Mouse (Mus musculus): ENCODE measurements around the gene Gga3. TPM values are rescaled to one million over a fixed set of nuclear protein-coding genes. Genes with fewer than 3 reads are reported as not detected.
"Not testable (repeated sequence)": the region's sequence is repeated elsewhere in the genome, so short reads cannot be mapped to it uniquely, and the experiment has no call there.

Gga3 gene
- 17.4 and 18.8 TPM in 2 replicates for polyA plus RNA-seq (2015; fragmentation: Nextera tagmentation; extraction: Ambion mirVana)

DNA sequence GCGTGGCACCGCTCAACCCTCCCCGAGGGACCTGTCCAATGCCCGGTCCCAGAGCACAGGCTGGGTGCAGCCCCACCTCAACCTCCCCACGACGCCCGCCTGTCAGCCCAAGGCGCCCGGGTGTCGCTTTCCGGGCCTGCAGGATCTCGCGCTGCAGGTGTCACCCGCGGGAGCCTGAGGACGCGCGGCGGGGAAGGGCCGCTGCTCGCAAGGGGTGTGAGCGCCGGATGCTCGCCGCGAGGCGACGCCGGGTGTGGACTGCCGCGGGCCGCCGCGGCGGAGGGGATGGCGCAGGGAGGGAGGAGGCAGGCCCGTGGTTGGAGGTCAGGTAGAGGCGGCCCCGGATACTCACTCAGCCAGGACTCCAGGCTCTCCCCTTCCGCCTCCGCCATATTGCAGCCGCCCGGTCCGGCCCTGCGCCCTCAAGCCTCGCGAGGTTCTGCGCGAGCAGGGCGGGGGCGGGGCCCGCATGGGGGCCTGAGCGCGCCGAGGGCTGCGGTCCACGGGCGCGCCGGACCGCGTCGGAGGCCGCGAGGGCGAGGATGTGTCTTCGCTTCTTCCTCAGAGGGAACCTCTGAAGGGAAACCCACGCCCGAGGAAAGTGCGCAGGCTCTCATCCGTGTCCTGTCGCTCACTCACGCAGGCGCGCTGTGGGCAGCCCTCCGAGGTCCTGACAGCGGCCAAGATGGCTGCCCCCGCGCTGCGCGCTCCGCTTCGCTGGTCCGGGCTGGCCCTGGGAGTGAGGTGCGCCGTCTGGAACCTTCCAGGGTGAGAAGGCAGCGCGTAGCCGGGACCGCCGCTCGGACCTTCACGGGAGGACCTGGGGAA, at the start of gene Gga3, which contains the start of gene Mrps7:
Gga3 (minus strand) TSS at position 576 of the 828 bp plus-strand sequence.
Mrps7 (plus strand) TSS at position 450 of the 828 bp plus-strand sequence.
- H3K27ac ChIP-seq (ENCODE audit: low read length), result peak within 1 kb of the TSS; percentile 90
- peaks cover 9% of the 10 kb centered on the region for H3K36me3 ChIP-seq (ENCODE audit: control insufficient read depth, insufficient read depth, low read length)
- H3K4me3 ChIP-seq (replicated peaks; ENCODE audit: low read length), result peak within 1 kb of the TSS; percentile 98
- peaks cover 24% of the 10 kb centered on the region for H3K4me1 ChIP-seq (ENCODE audit: control insufficient read depth, insufficient read depth, low read length)
- H3K9me3 ChIP-seq (replicated peaks; ENCODE audit: control insufficient read depth, low read length), result no peaks in the 10 kb centered on the region
- WGBS, result under 1% methylated on average over 90 of the region's 93 CpGs
- peak within 1 kb of the TSS; percentile 97 for H3K9ac ChIP-seq (ENCODE audit: low read length)
- H3K27me3 ChIP-seq (ENCODE audit: control insufficient read depth, insufficient read depth, low read length), result no peaks in the 10 kb centered on the region
- ATAC-seq (ENCODE audit: insufficient read depth, low FRiP score), result peak; percentile 97
- peak within 1 kb of the TSS; percentile 91 for H3K4me2 ChIP-seq (ENCODE audit: low read depth, low read length)

DNA sequence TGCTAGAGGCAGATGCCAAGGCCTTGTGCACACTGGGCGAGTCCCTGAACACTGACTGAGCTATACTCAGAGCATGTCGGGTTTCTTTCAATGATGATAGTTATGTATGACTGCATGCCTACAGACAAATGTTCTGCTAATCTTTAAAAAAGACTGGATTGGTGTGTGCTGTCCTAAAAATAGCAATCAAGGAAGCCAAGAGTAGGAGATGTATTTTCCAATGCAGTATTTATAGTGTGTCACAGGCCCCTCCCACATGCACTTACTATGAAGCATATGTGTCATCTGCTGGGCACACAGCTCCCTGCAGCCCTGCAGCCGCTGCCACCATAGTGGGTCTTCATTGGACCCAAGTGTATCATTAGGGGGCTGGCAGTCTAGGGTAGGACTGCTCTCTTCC, 49.3 kb upstream of the Gga3 start:
- no peaks in the 10 kb centered on the region for H3K4me1 ChIP-seq (ENCODE audit: control insufficient read depth, insufficient read depth, low read length)
- H3K27me3 ChIP-seq (ENCODE audit: control insufficient read depth, insufficient read depth, low read length), result no peaks in the 10 kb centered on the region
- WGBS, result 82% methylated on average over 3 of the region's 3 CpGs
- no peak overlapping the region for H3K27ac ChIP-seq (ENCODE audit: low read length)
- ATAC-seq (ENCODE audit: insufficient read depth, low FRiP score), result no peak
- H3K36me3 ChIP-seq (ENCODE audit: control insufficient read depth, insufficient read depth, low read length), result no peaks in the 10 kb centered on the region
- H3K9ac ChIP-seq (ENCODE audit: low read length), result no peak overlapping the region
- no peaks in the 10 kb centered on the region for H3K9me3 ChIP-seq (replicated peaks; ENCODE audit: control insufficient read depth, low read length)
- H3K4me2 ChIP-seq (ENCODE audit: low read depth, low read length), result no peak overlapping the region
- no peak overlapping the region for H3K4me3 ChIP-seq (replicated peaks; ENCODE audit: low read length)

DNA sequence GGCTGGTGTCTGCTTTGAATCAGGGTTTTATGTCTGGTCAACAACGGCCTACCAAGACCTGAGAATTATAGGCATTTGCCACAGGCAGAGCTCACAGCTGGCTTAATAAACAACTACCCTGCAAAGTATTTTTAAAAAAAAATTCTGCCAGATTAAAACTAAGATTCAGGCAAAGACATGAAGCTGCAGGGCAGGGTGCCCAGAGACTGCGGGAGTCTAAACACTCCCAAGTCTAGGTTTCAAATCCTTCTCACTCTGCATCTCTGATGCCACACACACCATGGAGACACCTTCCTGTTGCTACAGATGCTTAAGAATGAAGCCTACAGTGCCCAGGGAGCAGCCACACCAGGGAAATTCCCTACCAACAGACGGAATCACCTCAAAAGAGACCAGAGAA, 47.8 kb upstream of the Gga3 start:
- no peak overlapping the region for H3K9ac ChIP-seq (ENCODE audit: low read length)
- H3K9me3 ChIP-seq (replicated peaks; ENCODE audit: control insufficient read depth, low read length), result no peaks in the 10 kb centered on the region
- no peaks in the 10 kb centered on the region for H3K36me3 ChIP-seq (ENCODE audit: control insufficient read depth, insufficient read depth, low read length)
- no peak overlapping the region for H3K4me2 ChIP-seq (ENCODE audit: low read depth, low read length)
- WGBS, result 85% methylated on average over 3 of the region's 3 CpGs
- no peaks in the 10 kb centered on the region for H3K27me3 ChIP-seq (ENCODE audit: control insufficient read depth, insufficient read depth, low read length)
- H3K4me3 ChIP-seq (replicated peaks; ENCODE audit: low read length), result no peak overlapping the region
- no peak for ATAC-seq (ENCODE audit: insufficient read depth, low FRiP score)
- H3K4me1 ChIP-seq (ENCODE audit: control insufficient read depth, insufficient read depth, low read length), result no peaks in the 10 kb centered on the region
- H3K27ac ChIP-seq (ENCODE audit: low read length), result no peak overlapping the region

DNA sequence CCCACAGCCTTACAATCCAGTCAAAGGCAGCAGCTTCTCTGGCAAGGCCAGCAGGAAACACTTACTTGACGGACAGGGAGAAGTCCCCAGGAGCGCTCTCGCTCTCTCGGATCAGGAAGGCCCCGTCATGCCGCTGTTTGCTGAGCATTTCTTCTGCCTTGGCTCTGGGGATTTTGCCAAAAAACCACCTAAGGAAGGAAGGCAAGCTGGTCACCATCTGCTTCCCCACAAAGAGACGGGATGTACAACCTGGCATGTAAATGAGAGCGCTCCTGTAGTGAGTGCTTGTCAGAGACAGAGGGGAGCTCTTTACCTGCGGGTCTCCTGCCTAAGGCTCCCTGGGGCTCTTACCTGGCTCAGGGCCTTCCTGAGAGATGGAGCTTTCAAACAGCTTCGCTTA, 45.9 kb upstream of the Gga3 start:
- H3K27me3 ChIP-seq (ENCODE audit: control insufficient read depth, insufficient read depth, low read length), result no peaks in the 10 kb centered on the region
- H3K4me3 ChIP-seq (replicated peaks; ENCODE audit: low read length), result no peak overlapping the region
- H3K4me1 ChIP-seq (ENCODE audit: control insufficient read depth, insufficient read depth, low read length), result no peaks in the 10 kb centered on the region
- WGBS, result 69% methylated on average over 10 of the region's 10 CpGs
- no peak overlapping the region for H3K4me2 ChIP-seq (ENCODE audit: low read depth, low read length)
- H3K9me3 ChIP-seq (replicated peaks; ENCODE audit: control insufficient read depth, low read length), result no peaks in the 10 kb centered on the region
- no peaks in the 10 kb centered on the region for H3K36me3 ChIP-seq (ENCODE audit: control insufficient read depth, insufficient read depth, low read length)
- no peak overlapping the region for H3K27ac ChIP-seq (ENCODE audit: low read length)
- no peak for ATAC-seq (ENCODE audit: insufficient read depth, low FRiP score)
- H3K9ac ChIP-seq (ENCODE audit: low read length), result no peak overlapping the region

DNA sequence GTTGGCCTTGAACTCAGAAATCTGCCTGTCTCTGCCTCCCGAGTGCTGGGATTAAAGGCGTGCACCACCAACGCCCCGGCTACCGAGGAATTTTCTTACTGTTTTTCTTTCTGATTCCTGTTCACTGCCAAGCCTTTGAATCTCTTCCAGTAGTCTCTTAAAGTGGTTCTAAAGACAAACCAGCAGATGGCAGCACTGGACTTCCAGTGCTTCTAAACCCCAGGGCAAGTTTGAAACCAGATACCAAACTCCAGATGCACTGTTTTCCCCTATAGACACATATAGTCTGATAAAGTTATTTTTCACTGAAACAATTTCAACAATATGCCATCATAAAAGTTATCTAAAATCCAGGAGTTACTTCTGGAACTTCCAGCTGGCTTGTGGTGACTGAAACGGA, 43.6 kb upstream of the Gga3 start:
- Histone ChIP-seq H3K27ac (ENCODE audit: low read length) (no peak overlapping the region), H3K9me3 (replicated peaks; ENCODE audit: control insufficient read depth, low read length) (no peaks in the 10 kb centered on the region), H3K4me2 (ENCODE audit: low read depth, low read length) (no peak overlapping the region), H3K36me3 (ENCODE audit: control insufficient read depth, insufficient read depth, low read length) (no peaks in the 10 kb centered on the region), H3K27me3 (ENCODE audit: control insufficient read depth, insufficient read depth, low read length) (no peaks in the 10 kb centered on the region), H3K9ac (ENCODE audit: low read length) (no peak overlapping the region), H3K4me3 (replicated peaks; ENCODE audit: low read length) (no peak overlapping the region), H3K4me1 (ENCODE audit: control insufficient read depth, insufficient read depth, low read length) (no peaks in the 10 kb centered on the region)
- no peak for ATAC-seq (ENCODE audit: insufficient read depth, low FRiP score)
- 51% methylated on average over 6 of the region's 6 CpGs for WGBS

DNA sequence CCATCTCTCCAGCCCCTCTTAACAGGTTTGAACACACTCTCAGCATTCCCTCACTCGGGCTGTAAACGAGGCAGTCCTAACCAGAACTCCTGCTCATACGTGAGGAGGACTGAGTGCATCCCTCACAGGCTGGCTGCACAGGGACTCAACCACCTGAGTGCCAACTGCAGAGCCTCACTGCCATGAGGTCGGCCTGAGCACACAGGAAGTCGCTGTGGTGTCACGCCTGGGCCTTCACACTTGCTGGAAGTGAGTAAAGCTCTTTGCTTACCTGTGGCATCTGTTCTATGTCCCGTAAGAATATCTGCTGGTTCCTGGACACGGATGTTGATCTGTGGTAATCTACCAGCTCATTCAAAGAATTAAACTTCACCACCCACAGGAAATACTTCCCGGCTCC, 42.6 kb upstream of the Gga3 start:
- 87% methylated on average over 9 of the region's 9 CpGs for WGBS
- Histone ChIP-seq H3K27ac (ENCODE audit: low read length) (no peak overlapping the region), H3K36me3 (ENCODE audit: control insufficient read depth, insufficient read depth, low read length) (no peaks in the 10 kb centered on the region), H3K4me2 (ENCODE audit: low read depth, low read length) (no peak overlapping the region), H3K9me3 (replicated peaks; ENCODE audit: control insufficient read depth, low read length) (no peaks in the 10 kb centered on the region), H3K27me3 (ENCODE audit: control insufficient read depth, insufficient read depth, low read length) (no peaks in the 10 kb centered on the region), H3K4me1 (ENCODE audit: control insufficient read depth, insufficient read depth, low read length) (no peaks in the 10 kb centered on the region), H3K4me3 (replicated peaks; ENCODE audit: low read length) (no peak overlapping the region), H3K9ac (ENCODE audit: low read length) (no peak overlapping the region)
- no peak for ATAC-seq (ENCODE audit: insufficient read depth, low FRiP score)

DNA sequence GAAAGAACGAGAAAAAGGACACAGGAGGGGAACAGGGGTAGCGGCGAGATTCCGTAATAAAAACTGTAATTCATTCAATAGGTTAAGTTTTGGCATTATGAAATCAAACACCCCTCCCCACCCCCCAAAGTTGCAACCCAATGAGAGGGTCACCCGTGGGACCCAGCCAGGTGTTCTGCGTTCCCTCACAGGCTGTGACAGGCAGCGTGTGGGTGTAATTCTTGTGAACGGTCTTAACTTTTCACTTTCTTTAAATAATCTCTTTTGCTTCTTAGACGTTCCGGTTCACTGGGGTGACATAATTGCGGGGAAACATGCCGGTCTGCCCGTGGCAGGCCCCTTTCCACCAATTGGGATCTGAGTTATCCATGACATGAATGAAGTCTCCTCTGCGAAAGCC, 41.6 kb upstream of the Gga3 start:
- H3K36me3 ChIP-seq (ENCODE audit: control insufficient read depth, insufficient read depth, low read length); H3K27ac ChIP-seq (ENCODE audit: low read length); H3K4me2 ChIP-seq (ENCODE audit: low read depth, low read length); H3K9ac ChIP-seq (ENCODE audit: low read length); H3K4me3 ChIP-seq (replicated peaks; ENCODE audit: low read length); H3K9me3 ChIP-seq (replicated peaks; ENCODE audit: control insufficient read depth, low read length); ATAC-seq (ENCODE audit: insufficient read depth, low FRiP score); H3K4me1 ChIP-seq (ENCODE audit: control insufficient read depth, insufficient read depth, low read length); H3K27me3 ChIP-seq (ENCODE audit: control insufficient read depth, insufficient read depth, low read length): not testable (repeated sequence)
- WGBS, result 64% methylated on average over 14 of the region's 14 CpGs

DNA sequence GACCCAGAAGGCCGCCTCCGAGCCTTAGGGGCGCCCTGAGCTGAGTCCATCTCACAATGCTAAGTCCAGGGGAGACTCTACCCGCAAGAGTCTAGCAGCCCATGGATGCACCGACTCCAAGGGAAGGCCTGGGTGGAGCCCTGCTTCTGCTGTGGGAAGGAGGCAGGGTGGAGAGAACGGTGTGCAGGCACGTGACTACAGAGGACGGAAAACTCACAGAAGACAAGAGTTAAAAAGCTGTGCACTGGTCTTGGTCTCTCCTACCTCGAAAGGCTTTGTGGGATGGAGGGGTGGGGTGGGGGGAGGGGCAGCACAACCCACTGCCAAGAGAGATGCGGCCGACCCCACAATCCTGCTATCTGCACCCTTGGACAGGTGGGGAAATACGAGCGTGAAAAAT, 40.5 kb upstream of the Gga3 start:
- Histone ChIP-seq H3K9me3 (replicated peaks; ENCODE audit: control insufficient read depth, low read length) (no peaks in the 10 kb centered on the region), H3K9ac (ENCODE audit: low read length) (no peak overlapping the region), H3K4me1 (ENCODE audit: control insufficient read depth, insufficient read depth, low read length) (no peaks in the 10 kb centered on the region), H3K36me3 (ENCODE audit: control insufficient read depth, insufficient read depth, low read length) (no peaks in the 10 kb centered on the region), H3K4me2 (ENCODE audit: low read depth, low read length) (no peak overlapping the region), H3K27me3 (ENCODE audit: control insufficient read depth, insufficient read depth, low read length) (no peaks in the 10 kb centered on the region), H3K4me3 (replicated peaks; ENCODE audit: low read length) (no peak overlapping the region), H3K27ac (ENCODE audit: low read length) (no peak overlapping the region)
- WGBS, result 84% methylated on average over 13 of the region's 13 CpGs
- ATAC-seq (ENCODE audit: insufficient read depth, low FRiP score), result no peak

DNA sequence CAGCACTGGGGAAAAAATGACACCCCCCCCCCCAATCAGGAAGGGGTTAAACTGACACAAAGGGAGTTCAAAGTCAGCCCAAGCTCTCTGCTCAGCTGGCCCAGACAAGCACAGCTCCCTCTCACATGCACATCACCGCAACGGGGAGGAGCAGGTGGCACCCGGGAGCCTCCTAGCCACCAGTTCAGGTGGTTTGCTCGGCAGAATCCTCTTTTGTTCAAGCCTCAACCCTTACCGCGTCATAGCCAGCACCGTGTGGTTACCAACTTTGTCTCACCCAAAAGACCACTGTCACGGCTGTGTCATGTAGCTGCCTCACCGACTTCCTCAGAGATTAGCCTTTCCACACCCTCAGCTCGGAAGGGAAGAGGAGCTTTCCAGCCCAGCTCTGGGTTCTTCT, 39.4 kb upstream of the Gga3 start:
- Histone ChIP-seq H3K9ac (ENCODE audit: low read length) (no peak overlapping the region), H3K9me3 (replicated peaks; ENCODE audit: control insufficient read depth, low read length) (no peaks in the 10 kb centered on the region), H3K27ac (ENCODE audit: low read length) (no peak overlapping the region), H3K27me3 (ENCODE audit: control insufficient read depth, insufficient read depth, low read length) (no peaks in the 10 kb centered on the region), H3K4me1 (ENCODE audit: control insufficient read depth, insufficient read depth, low read length) (no peaks in the 10 kb centered on the region), H3K4me3 (replicated peaks; ENCODE audit: low read length) (no peak overlapping the region), H3K4me2 (ENCODE audit: low read depth, low read length) (no peak overlapping the region), H3K36me3 (ENCODE audit: control insufficient read depth, insufficient read depth, low read length) (no peaks in the 10 kb centered on the region)
- WGBS, result 66% methylated on average over 10 of the region's 10 CpGs
- ATAC-seq (ENCODE audit: insufficient read depth, low FRiP score), result no peak
